Mouse (Mus musculus) bone marrow, adult 2 months (tissue): ENCODE measurements around the gene Mall. TPM values are rescaled to one million over a fixed set of nuclear protein-coding genes. Genes with fewer than 3 reads are reported as not detected.

Experiments used
- H3K27ac ChIP-seq: fragments of 200-500 bp; 2 replicates; pipeline ENCODE4 v1.5.1; 2012; ENCODE audit warnings: low read depth, mild to moderate bottlenecking, control low read depth, inconsistent platforms, low read length; ENCODE audit not compliant: control insufficient read depth, poor library complexity, insufficient read depth
- H3K4me1 ChIP-seq: fragments of 200-500 bp; 2 replicates; pipeline ENCODE4 v1.6.1; 2011; ENCODE audit warnings: low read length; ENCODE audit not compliant: control insufficient read depth, insufficient read depth
- H3K4me3 ChIP-seq: fragments of 200-500 bp; replicated peaks from 2 replicates; pipeline ENCODE3; 2011; ENCODE audit warnings: mild to moderate bottlenecking, low read depth, low read length, control low read depth; ENCODE audit not compliant: control insufficient read depth
- CTCF ChIP-seq: fragments of 200-500 bp; IDR thresholded peaks from 2 replicates; pipeline ENCODE4 v1.5.1; 2011; ENCODE audit warnings: low read length, control low read depth; ENCODE audit not compliant: control insufficient read depth, insufficient read depth
- POLR2A ChIP-seq: fragments of 200-500 bp; IDR thresholded peaks from 2 replicates; pipeline ENCODE4 v1.6.1; 2011; ENCODE audit warnings: low read depth, mild to moderate bottlenecking, control low read depth, low read length, borderline replicate concordance; ENCODE audit not compliant: control insufficient read depth
- WGBS: fragments of 180-500 bp; shearing (Covaris S2); methylation state at CpG from one replicate; pipeline ENCODE4 v1.1.7; 2018; 5-methylcytosine and 5-hydroxymethylcytosine counted together
- polyA plus RNA-seq: library from polyadenylated mRNA; stranded (reverse); fragments of >200 nt; gene quantifications from 2 replicates; pipeline ENCODE4 v1.2.4, GENCODE M21; 2011; ENCODE audit warnings: low replicate concordance; ENCODE audit not compliant: missing spikeins, insufficient read depth, insufficient read length

Mall gene
- polyA plus RNA-seq, 1 experiment = not detected

DNA sequence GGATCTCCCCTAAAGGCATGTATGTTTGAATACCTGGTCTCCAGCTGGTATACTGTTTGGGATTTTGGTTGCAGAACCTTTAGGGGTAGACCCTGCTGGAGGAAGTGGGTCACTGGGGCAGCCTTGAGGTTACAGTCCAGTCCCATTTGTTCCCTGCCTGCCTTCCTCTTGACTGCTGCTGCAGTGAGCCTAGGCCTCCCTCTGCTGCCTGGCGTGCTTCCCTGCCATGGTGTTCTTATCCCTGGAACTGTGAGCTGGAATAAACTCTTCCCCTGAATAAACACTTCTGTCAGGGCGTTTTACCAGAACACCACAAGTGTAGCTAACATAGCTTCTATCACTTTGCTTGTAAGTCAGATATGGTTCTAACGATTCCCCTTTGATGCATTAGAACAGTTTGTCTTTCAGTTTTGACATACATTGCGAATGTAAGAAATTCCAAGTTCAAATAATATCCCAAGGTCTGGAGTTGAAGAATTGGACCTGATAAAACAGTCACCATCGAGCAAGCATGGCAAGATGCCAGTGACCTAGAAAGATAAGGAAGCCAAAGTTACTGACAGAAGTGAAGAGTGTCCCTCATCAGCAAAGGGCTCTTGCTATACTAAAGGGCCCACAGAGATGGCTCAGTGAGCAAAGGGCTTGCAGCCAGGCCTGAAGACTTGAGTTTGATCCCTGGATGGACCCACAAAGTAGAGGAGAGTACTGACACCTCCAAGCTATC, 29.6 kb upstream of the Mall start:
- peaks cover 6% of the 10 kb centered on the region for H3K4me1 ChIP-seq
- H3K27ac ChIP-seq = no peak overlapping the region
- TF ChIP-seq POLR2A (no peak), CTCF (no peak)
- 78% methylated on average over 5 of the region's 5 CpGs for WGBS
- no peak overlapping the region for H3K4me3 ChIP-seq

DNA sequence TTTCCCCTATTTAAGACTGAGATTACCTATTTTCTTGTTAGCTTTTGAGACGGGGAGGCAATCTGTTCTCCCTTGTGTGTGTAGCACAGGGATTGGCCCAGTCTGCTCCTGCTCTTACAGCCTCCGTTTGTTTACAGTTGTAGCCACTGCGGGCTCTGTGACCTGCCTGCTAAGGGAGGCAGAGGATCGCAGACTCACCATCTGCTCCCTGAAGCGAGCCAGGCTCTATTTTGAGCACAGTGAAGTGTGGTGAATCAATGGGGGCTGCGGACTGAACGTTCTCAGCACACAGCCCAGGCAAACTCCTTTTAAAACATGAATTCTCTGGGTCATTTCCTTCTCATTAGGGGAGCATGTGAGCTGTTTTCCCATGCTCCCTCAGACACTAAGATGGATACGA, 27.4 kb upstream of the Mall start:
- no peak overlapping the region for H3K4me3 ChIP-seq
- H3K4me1 ChIP-seq = peaks cover 6% of the 10 kb centered on the region
- H3K27ac ChIP-seq = no peak overlapping the region
- TF ChIP-seq CTCF (no peak), POLR2A (no peak)
- 72% methylated on average over 8 of the region's 8 CpGs for WGBS

DNA sequence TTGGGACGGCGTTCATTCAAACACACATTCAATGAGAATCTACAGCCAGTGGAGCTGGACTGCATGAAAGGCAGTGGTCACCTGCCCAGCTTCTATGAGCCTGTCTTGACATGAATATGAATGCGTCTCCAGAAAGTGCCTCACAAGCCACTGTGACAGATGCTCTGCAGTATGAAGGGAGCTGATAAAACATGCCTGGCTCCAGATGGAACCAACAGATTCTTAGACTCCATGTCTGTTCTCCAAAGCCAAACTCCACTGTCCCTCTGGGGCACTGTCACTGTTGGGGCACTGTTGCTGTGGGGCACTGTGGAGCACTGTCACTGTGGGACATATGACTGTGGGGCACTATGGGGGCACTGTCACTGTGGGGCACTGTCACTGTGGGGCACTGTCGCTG, 24.4 kb upstream of the Mall start:
- H3K4me1 ChIP-seq = no peaks in the 10 kb centered on the region; the same call in none of the 2 replicates
- 89% methylated on average over 4 of the region's 4 CpGs for WGBS
- H3K27ac ChIP-seq = no peak overlapping the region
- TF ChIP-seq CTCF = no peak
- no peak for TF ChIP-seq POLR2A
- no peak overlapping the region for H3K4me3 ChIP-seq

DNA sequence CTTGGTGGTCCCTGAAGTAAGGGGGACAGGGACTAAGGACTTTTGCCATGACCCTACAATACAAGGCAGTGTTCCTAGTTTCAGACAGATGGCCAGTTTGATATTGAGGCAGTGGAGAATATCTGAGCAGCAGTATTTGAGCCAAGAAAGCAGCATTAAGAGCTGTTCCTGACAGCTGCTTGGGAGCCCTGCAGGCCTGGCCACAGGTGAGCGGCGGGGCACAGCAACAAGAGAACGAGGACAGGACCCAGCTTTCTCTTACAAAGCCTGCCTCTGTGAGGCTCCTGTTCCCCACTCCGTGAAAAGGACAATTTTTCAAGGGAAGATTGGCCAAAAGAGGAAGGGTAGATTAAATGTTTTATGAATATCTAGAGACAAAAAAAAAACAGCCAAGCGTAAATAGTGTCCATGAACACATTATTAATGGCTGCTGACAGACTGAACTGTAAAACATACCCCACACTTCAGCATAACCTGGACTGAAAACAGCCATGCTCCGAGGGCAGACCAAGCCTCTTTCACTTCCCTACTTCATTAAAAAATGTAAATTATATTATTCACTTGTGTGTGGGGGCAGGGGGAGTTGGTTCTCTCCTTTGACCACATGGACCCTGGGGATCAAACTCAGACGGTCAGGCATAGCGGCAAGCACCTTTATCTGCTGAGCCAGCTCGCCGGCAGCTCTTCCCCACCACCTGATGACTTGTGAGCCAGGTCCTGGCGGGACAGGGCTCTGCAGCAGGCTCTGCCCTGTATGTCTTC, 22.3 kb upstream of the Mall start:
- TF ChIP-seq POLR2A (no peak), CTCF (no peak)
- WGBS = 75% methylated on average over 11 of the region's 11 CpGs

DNA sequence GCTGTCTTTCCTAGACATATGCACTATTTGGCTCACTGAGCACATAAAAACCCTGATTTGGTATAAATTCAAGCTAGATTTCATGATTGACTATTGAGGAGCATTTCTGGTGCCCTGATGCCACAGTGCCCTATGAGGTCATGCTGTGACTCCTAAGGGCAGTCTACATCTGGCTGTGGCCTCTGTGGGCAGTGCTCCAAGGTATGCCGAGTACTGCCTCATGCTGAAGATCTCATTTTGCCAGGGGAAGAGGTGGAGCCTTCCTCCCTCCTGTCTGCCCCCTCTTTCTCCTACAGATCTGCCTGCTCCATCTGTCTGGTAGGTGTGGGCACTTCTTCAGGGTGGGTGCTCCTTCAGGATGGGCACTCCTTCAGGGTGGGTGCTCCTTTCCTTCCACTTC, 19.6 kb upstream of the Mall start:
- TF ChIP-seq POLR2A = no peak
- TF ChIP-seq CTCF = no peak
- 27% methylated on average over 1 of the region's 1 CpGs for WGBS
- H3K4me3 ChIP-seq = no peak overlapping the region
- H3K27ac ChIP-seq = no peak overlapping the region
- H3K4me1 ChIP-seq = no peaks in the 10 kb centered on the region; the same call in none of the 2 replicates

More for the DNA sequence above, 22.3 kb upstream of the Mall start:
- no peak overlapping the region for H3K4me3 ChIP-seq
- H3K4me1 ChIP-seq = no peaks in the 10 kb centered on the region; the same call in none of the 2 replicates
- no peak overlapping the region for H3K27ac ChIP-seq

DNA sequence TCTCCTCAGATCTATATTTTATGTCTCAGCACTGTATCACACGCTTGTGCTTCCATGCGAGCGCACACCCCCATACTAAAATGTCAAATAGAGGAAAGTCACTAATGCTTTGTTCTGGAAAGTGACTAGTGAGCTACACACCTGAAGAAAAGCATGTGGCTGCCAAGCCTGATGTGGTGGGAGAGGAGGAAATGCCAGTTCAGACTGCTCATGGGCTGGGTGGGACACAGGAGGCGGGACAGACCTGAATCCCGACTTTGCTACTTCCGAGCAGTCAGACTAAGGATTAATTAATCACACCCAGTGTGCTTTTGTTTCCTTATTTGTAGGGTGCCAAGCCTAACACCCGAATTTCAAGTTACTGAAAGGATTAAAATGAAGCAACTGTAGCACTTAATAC, 18.6 kb upstream of the Mall start:
- Histone ChIP-seq H3K27ac (no peak overlapping the region), H3K4me3 (no peak overlapping the region), H3K4me1 (no peaks in the 10 kb centered on the region; the same call in none of the 2 replicates)
- TF ChIP-seq CTCF (no peak), POLR2A (no peak)
- WGBS = 74% methylated on average over 7 of the region's 7 CpGs

DNA sequence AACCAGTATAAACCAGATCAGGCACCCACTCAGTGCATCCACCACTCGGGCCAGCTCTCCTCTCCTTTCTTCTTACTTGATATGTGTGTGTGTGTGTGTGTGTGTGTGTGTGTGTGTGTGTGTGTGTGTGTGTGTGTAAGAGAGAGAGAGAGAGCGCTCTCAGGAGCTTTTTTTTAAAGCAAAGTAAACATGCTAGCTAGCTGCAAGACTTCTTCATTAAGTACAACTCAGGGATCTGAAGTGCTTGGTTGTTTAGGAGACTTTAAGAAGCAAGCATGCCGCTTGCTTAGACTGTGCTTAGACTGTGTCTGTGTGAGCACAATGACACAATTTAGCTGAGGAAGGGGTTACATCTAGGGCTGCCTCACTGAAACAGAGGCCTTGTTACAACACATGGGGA, 12.9 kb upstream of the Mall start:
- Histone ChIP-seq H3K27ac (no peak overlapping the region), H3K4me3 (no peak overlapping the region), H3K4me1 (peaks cover 2% of the 10 kb centered on the region; the same call in 1 of the 2 replicates)
- TF ChIP-seq POLR2A = no peak
- no peak for TF ChIP-seq CTCF
- 75% methylated on average over 3 of the region's 3 CpGs for WGBS

DNA sequence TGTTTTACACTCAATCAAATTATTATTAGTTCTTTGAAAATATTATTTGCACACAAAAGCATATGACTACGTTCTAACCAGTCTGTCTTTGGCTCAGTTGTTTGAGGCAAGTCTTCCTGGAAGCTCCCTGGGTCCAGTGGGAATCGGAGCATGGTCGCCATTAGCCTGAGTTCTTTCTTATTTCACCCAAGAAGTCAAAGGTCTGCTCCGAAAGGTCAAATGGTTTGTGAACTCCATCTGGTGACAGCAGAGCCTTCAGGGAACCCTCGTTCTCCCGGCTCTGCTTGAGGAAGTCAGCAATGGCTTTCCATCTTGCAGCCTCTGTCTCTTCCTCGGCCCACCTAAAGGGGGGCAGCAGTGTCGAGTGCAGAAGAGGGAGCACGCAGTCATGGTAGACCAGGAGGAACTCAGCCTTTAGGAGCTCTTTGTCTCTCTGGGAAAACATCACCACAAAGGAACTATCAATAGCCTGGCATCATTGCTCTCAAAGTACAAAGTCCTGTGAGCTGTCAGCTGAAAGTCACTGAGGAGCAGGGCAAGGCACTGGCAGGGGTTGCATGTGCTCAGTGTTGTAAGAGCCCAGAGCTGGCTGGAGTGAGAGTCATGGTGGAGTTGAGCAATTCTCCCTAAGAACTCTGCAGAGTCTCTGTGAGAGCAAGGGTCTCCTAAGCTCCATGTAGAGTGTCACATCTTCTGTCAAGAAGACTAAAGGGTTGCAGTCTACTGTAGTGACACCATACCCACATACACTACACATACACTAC, 11.2 kb upstream of the Mall start:
- WGBS = 65% methylated on average over 9 of the region's 9 CpGs
- peaks cover 2% of the 10 kb centered on the region; the same call in 1 of the 2 replicates for H3K4me1 ChIP-seq

More for the DNA sequence above, 11.2 kb upstream of the Mall start:
- no peak for TF ChIP-seq POLR2A
- TF ChIP-seq CTCF = no peak
- Histone ChIP-seq H3K27ac (no peak overlapping the region), H3K4me3 (no peak overlapping the region)
